Mouse (Mus musculus): Measurements from ENCODE around the gene B3galt1. TPM values are rescaled to one million over a fixed set of nuclear protein-coding genes. Genes with fewer than 3 reads are reported as not detected.

Gene B3galt1
- total RNA-seq, 2 experiments from 2014 or later = 80.4 to 90.8 TPM

- intact Hi-C loops (cut with DNase I) = no loop called here
Observed at GRCm38 (mm10) chr2:68162012-68162411, 596.3 kb downstream of the B3galt1 start.

DNA sequence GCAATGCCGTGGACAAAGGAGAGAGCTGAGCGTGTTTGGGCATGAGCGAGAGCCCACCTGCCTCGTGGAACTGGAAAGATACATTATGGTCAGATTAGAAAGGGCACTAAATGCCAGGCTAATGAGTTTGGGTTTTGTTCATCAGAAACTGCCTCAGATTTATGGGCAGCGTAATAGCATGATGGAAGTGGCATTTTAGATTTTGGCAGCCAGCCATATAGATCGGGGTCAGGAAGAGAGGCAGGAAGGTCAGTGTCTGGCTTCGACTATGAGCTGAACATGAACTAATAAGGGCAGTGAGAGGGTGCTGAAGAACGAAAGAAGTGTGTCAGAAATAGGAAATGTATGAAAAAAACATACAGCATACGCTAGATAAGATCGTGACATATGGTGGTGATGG lies 605.6 kb downstream of the B3galt1 start:
- DNase-seq (ENCODE audit: low spot score in 2 of 2) = no peak
- intact Hi-C loops (cut with DNase I) = no loop called here

More at GRCm38 (mm10) chr2:68162012-68162411, 596.3 kb downstream of the B3galt1 start:
- no peak for DNase-seq (ENCODE audit: low spot score in 2 of 2)

Small RNA genes within 50 kb of the gene (microRNA-seq; reads per million reads assigned to microRNA genes)
- not detected for gene Mir6335
- 13.2 reads per million, percentile 33 among the genes with 10 or more reads in this experiment for gene Mir7224

Other genes with a start within 250 kb of the B3galt1 start
- not detected for gene Gm21830, start 152.1 kb upstream of the B3galt1 start, total RNA-seq (2021)
- not detected for gene Gm26727, start 132.7 kb upstream of the B3galt1 start, total RNA-seq (2021)
- under 1 TPM; 0.05 to 0.09 TPM for gene Xirp2, start 119.9 kb upstream of the B3galt1 start, total RNA-seq (2021)

All from left cerebral cortex, postnatal 36 days (tissue).